Mouse (Mus musculus): ENCODE results near the gene Pygb.

Gene Pygb

DNA sequence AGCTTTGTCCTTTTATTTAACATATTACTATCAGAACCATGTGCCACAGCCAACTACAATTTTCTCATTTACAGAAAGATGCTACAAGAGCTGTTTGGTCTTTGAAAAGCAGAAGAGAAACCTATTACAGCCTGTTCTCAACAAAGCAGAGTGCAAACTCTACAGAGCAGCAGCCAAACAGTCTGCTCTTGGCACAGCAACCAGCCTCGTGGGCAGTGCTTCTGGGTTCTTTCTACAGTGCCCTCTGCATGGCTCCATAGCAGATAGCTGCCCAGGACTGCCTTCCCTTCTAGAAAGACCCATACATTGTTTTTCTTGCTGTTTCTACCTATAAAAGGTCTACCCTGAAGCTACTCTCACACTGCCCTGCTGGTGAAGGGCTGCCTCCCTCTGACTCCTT is 58.3 kb downstream of the Pygb start:
- DNase-seq: no peak

- no peak for DNase-seq
Measured at GRCm38 (mm10) chr2:150847436-150847995, 61.0 kb downstream of the Pygb start.

DNA sequence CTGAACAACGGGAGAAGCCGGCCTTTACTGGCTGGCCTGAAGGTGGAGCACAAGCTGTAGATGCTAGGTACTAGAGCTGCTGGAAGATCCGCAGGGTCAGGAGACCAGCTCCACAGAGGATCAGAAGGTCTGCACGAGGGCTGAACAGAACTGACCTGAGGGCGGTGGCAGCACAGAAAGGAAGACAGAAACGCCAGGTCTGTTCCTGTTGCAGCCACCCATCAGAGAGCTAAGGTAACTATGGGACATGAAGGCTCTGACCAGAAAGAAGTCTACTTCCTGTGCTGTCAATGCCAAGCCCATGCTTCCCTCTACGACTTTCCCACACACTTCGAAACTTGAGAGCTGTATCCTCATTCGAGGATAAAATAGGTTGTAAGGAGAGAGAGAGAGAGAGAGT is 64.7 kb downstream of the Pygb start:
- no peak for DNase-seq

DNA sequence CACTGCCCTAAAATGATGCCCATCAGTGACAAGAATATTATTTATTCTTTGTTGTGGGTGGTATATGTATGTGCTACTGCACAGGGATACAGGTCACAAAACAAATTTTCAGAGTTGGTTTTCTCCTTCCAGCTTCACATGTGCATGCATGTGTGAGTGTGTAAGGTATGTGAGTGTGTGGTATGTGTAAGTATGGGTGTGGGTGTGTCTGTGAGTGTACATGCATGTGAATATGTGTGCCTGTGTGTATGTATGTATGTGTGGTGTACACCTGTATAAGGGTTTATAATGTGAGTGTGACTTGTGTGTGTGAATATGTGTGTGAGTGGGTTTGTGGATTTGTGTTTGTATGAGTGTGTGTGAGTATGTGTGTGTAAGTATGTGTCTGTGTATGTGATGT is 68.7 kb downstream of the Pygb start:
- DNase-seq: no peak

GRCm38 (mm10) chr2:150858724-150859487 is 72.4 kb downstream of the Pygb start:
- DNase-seq: no peak

- no peak for DNase-seq
Measured at GRCm38 (mm10) chr2:150859709-150860470, 73.4 kb downstream of the Pygb start.

DNA sequence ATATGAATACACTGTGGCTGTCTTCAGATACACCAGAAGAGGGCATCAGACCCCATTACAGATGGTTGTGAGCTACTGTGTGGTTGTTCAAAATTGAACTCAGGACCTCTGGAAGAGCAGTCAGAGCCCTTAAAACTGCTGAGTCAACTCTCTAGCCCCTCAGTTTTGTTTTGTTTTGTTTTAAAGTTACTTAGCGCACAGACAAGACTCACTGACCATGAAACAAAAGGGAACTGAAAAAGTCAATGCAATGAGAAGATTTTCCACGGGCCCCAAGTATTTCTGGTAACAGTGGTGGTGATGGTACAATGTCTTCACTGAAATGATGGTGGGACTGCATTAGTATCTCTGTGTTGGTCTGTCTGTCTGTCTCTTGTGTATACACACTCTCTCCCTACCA is 74.6 kb downstream of the Pygb start:
- DNase-seq: no peak

DNA sequence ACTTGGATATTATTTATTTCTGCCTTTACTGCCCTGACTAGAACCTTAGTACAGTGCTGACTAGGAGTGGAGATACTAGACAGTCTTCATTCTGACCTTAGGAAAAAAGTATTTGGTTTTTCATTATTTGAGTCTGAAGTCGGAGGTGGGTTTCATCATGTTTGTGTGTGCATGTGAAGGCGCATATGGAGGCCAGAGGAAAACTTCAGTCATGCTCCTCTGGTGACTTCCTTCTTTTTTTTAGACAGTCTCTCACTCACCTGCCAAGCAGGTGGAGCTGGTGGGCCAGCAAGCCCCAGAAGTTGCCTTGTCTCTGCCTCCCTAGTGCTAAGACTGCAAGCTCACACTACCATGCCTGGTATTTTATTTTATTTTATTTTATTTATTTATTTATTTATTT is 80.5 kb downstream of the Pygb start:
- no peak for DNase-seq

- no peak for DNase-seq
Measured at GRCm38 (mm10) chr2:150869446-150869845, 82.9 kb downstream of the Pygb start.

DNA sequence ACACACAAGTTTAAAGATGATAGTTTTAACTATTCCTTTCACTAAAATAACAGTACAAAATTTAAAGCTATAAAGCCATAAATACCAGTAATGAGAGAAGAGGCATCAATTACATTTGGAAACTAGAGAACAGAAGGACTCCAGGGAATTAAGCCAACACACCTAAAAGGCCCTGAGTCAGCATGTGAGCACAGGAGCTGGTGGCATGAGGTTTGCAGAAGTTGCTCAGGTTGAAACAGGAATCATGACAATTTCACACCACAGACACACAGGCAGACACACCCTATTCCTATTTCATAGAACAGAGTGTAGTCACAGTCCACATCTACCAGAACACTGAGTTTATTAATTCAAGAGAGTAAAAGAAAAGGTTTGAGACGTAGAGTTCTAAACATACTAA is 88.0 kb downstream of the Pygb start:
- no peak for DNase-seq

- DNase-seq: no peak
Measured at GRCm38 (mm10) chr2:150875226-150875625, 88.7 kb downstream of the Pygb start.

- no peak for DNase-seq
Measured at GRCm38 (mm10) chr2:150877561-150877960, 91.0 kb downstream of the Pygb start.
